Mouse (Mus musculus): ENCODE measurements at regions not wholly inside any gene's neighbourhood (a gene's known extent, or its start where the extent isn't known, plus 50 kb on each side); places are given as distances from the start of the nearest gene placed in this dataset.

- H3K4me3 ChIP-seq (ENCODE audit: low read depth, low read length), result no peak overlapping the region
- H3K9me3 ChIP-seq (ENCODE audit: low read length), result no peaks in the 10 kb centered on the region
- H3K4me2 ChIP-seq (replicated peaks; ENCODE audit: low read depth, low read length), result no peak overlapping the region
- no peaks in the 10 kb centered on the region for H3K36me3 ChIP-seq (ENCODE audit: insufficient read depth, low read length)
- WGBS, result 53% methylated on average over 8 of the region's 8 CpGs
- peak; percentile 79 for DNase-seq (ENCODE audit: low spot score)
- no peak overlapping the region for H3K9ac ChIP-seq (replicated peaks; ENCODE audit: low read depth)
- H3K27ac ChIP-seq (ENCODE audit: low read length), result no peak overlapping the region
- TF ChIP-seq CTCF (IDR thresholded peaks at IDR 0.05) (no peak), EP300 (IDR thresholded peaks at IDR 0.05) (peak; percentile 55)
- H3K27me3 ChIP-seq (replicated peaks; ENCODE audit: insufficient read depth, low read length), result no peaks in the 10 kb centered on the region
- H3K4me1 ChIP-seq (ENCODE audit: insufficient read depth, low read depth, low read length), result no peaks in the 10 kb centered on the region
- peak; percentile 88 for ATAC-seq
These were observed 100.1 kb downstream of the Tbx4 start for GRCm38 (mm10) chr11:85986338-85986737.

GRCm38 (mm10) chr11:85987181-85987580, 101.0 kb downstream of the Tbx4 start:
- Histone ChIP-seq H3K9ac (replicated peaks; ENCODE audit: low read depth) (no peak overlapping the region), H3K4me2 (replicated peaks; ENCODE audit: low read depth, low read length) (no peak overlapping the region), H3K4me3 (ENCODE audit: low read depth, low read length) (no peak overlapping the region), H3K27me3 (replicated peaks; ENCODE audit: insufficient read depth, low read length) (no peaks in the 10 kb centered on the region), H3K9me3 (ENCODE audit: low read length) (no peaks in the 10 kb centered on the region), H3K36me3 (ENCODE audit: insufficient read depth, low read length) (no peaks in the 10 kb centered on the region), H3K4me1 (ENCODE audit: insufficient read depth, low read depth, low read length) (no peaks in the 10 kb centered on the region), H3K27ac (ENCODE audit: low read length) (no peak overlapping the region)
- DNase-seq (ENCODE audit: low spot score), result no peak
- no peak for ATAC-seq
- 94% methylated on average over 2 of the region's 2 CpGs for WGBS
- TF ChIP-seq CTCF (IDR thresholded peaks at IDR 0.05) (no peak), EP300 (IDR thresholded peaks at IDR 0.05) (no peak)

GRCm38 (mm10) chr11:85989536-85989935, 103.3 kb downstream of the Tbx4 start:
- H3K9me3 ChIP-seq (ENCODE audit: low read length), result no peaks in the 10 kb centered on the region
- H3K27ac ChIP-seq (ENCODE audit: low read length), result no peak overlapping the region
- H3K36me3 ChIP-seq (ENCODE audit: insufficient read depth, low read length), result no peaks in the 10 kb centered on the region
- TF ChIP-seq CTCF (IDR thresholded peaks at IDR 0.05) (no peak), EP300 (IDR thresholded peaks at IDR 0.05) (no peak)
- 5% methylated on average over 10 of the region's 10 CpGs for WGBS
- peak overlapping the region; percentile 34 for H3K4me3 ChIP-seq (ENCODE audit: low read depth, low read length)
- no peaks in the 10 kb centered on the region for H3K27me3 ChIP-seq (replicated peaks; ENCODE audit: insufficient read depth, low read length)
- H3K9ac ChIP-seq (replicated peaks; ENCODE audit: low read depth), result 0 out of 2 replicates have a peak overlapping the region, but pooled peaks have one; percentile 9
- ATAC-seq (no peak), DNase-seq (ENCODE audit: low spot score) (no peak)
- H3K4me2 ChIP-seq (replicated peaks; ENCODE audit: low read depth, low read length), result peak overlapping the region; percentile 50
- no peaks in the 10 kb centered on the region for H3K4me1 ChIP-seq (ENCODE audit: insufficient read depth, low read depth, low read length)

- Histone ChIP-seq H3K4me2 (replicated peaks; ENCODE audit: low read depth, low read length) (peak overlapping the region; percentile 50), H3K4me3 (ENCODE audit: low read depth, low read length) (peak overlapping the region; percentile 34), H3K9me3 (ENCODE audit: low read length) (no peaks in the 10 kb centered on the region), H3K36me3 (ENCODE audit: insufficient read depth, low read length) (no peaks in the 10 kb centered on the region), H3K4me1 (ENCODE audit: insufficient read depth, low read depth, low read length) (no peaks in the 10 kb centered on the region), H3K27me3 (replicated peaks; ENCODE audit: insufficient read depth, low read length) (no peaks in the 10 kb centered on the region), H3K9ac (replicated peaks; ENCODE audit: low read depth) (0 out of 2 replicates have a peak overlapping the region, but pooled peaks have one; percentile 9), H3K27ac (ENCODE audit: low read length) (no peak overlapping the region)
- ATAC-seq (peak; percentile 48), DNase-seq (ENCODE audit: low spot score) (peak; percentile 73)
- WGBS, result 21% methylated on average over 12 of the region's 12 CpGs
- TF ChIP-seq EP300 (IDR thresholded peaks at IDR 0.05) (no peak), CTCF (IDR thresholded peaks at IDR 0.05) (peak; percentile 47)
These were observed 103.8 kb downstream of the Tbx4 start for GRCm38 (mm10) chr11:85989940-85990493.

GRCm38 (mm10) chr11:85995318-85996095, 109.3 kb downstream of the Tbx4 start:
- ATAC-seq (peak; percentile 48), DNase-seq (ENCODE audit: low spot score) (peak; percentile 50)
- no peak overlapping the region for H3K9ac ChIP-seq (replicated peaks; ENCODE audit: low read depth)
- TF ChIP-seq EP300 (IDR thresholded peaks at IDR 0.05), result no peak
- peak; percentile 57 for TF ChIP-seq CTCF (IDR thresholded peaks at IDR 0.05)
- H3K4me3 ChIP-seq (ENCODE audit: low read depth, low read length), result peak overlapping the region; percentile 17; the same call in 1 of the 2 replicates
- WGBS, result 40% methylated on average over 29 of the region's 29 CpGs
- H3K4me2 ChIP-seq (replicated peaks; ENCODE audit: low read depth, low read length), result peak overlapping the region; percentile 49
- H3K9me3 ChIP-seq (ENCODE audit: low read length), result no peaks in the 10 kb centered on the region
- H3K27ac ChIP-seq (ENCODE audit: low read length), result no peak overlapping the region
- no peaks in the 10 kb centered on the region for H3K36me3 ChIP-seq (ENCODE audit: insufficient read depth, low read length)
- no peaks in the 10 kb centered on the region for H3K27me3 ChIP-seq (replicated peaks; ENCODE audit: insufficient read depth, low read length)
- H3K4me1 ChIP-seq (ENCODE audit: insufficient read depth, low read depth, low read length), result no peaks in the 10 kb centered on the region

GRCm38 (mm10) chr11:85996686-85997085, 110.5 kb downstream of the Tbx4 start:
- WGBS, result 68% methylated on average over 4 of the region's 4 CpGs
- Histone ChIP-seq H3K9me3 (ENCODE audit: low read length) (no peaks in the 10 kb centered on the region), H3K4me1 (ENCODE audit: insufficient read depth, low read depth, low read length) (no peaks in the 10 kb centered on the region), H3K4me3 (ENCODE audit: low read depth, low read length) (no peak overlapping the region), H3K27me3 (replicated peaks; ENCODE audit: insufficient read depth, low read length) (no peaks in the 10 kb centered on the region), H3K9ac (replicated peaks; ENCODE audit: low read depth) (no peak overlapping the region), H3K36me3 (ENCODE audit: insufficient read depth, low read length) (no peaks in the 10 kb centered on the region), H3K27ac (ENCODE audit: low read length) (no peak overlapping the region), H3K4me2 (replicated peaks; ENCODE audit: low read depth, low read length) (no peak overlapping the region)
- TF ChIP-seq EP300 (IDR thresholded peaks at IDR 0.05) (no peak), CTCF (IDR thresholded peaks at IDR 0.05) (no peak)
- ATAC-seq, result no peak
- no peak for DNase-seq (ENCODE audit: low spot score)
